Mouse (Mus musculus): ENCODE measurements around the gene Ripply3.

The Ripply3 gene

DNA sequence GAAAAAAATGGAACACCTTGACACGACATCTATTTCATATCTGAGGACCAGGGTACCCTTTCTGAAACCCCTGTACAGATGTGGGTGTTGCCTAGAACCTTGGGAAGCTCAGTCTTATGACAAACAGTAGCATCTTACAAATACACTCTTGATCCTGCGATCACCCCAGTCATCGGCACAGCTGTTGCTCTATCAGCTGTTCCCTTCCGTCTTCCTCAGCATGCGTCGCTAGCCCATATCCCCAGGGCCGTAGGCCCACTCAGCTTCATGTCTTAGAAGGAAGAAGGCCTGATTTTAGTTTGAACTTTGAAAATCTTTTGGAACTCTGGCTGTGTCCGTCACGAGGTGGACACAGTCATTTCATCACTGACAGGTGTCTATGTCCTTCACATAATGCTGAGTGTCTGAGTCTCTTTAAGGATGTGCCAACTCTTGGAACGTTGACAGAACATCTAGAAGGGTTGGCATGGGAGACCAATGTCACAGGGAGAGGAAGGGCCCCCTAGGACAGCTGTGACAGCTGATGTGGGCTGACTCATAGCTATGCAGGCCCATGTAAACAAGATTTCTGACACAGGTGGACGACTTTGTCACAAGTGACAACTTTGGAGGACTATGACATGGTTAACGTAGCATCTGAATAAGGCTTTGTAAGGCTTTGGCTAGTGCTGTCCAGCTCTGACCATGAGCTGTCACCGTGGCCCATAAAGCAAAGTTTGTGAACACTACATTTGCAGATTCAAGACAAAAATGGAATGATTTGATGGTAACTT lies 32.5 kb downstream of the Ripply3 start:
- DNase-seq, result no peak

DNA sequence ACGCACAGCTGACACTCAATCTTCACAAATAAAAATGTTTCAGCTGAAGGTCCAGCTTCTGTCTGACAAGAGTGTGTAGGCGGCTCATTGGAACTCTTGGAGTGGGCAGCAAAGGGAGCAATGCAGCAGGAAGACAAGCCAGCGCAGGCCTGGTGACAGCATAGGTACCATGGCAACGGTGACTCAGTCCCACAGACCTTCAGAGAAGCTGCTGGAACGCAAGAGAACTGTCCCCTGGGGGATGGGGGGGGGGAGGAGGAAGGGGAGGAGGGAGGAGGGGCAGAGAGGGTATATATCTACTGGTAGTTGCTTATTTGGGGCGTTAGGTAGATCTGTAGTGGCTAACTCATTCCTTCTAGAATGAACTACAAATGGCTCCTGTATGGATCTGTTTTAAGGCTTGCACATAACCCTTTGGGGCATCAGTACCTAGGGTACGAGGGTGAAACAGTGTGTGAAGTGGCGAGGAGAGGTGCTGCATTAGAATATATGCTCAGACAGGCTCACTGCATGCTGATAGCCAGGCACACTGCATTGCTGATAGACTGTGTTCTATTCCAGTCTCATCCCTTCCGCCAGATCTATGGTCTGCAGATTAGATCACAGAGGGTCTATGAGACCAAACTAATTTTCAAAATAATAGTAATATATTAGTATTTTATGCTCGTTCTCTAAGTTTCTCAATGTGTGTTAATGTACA lies 34.1 kb downstream of the Ripply3 start:
- DNase-seq, result peak; percentile 15 to 21

DNA sequence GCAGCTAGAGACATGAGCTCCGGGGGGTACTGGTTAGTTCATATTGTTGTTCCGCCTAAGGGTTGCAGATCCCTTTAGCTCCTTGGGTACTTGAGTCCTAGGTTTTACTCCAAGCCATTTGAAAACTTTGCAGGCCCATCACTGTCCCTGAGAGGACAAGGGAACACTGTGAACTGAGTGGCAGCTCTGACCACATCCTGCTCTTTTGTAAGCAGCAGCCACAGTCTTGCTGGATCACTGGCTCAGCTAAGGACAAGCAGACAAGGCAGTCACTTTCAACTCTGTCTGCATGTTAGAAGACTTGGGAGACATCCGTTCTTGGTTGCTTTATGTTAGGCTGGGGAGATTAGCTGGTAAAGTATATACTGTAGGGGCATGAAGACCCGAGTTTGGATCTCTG lies 35.6 kb downstream of the Ripply3 start:
- DNase-seq, result no peak

DNA sequence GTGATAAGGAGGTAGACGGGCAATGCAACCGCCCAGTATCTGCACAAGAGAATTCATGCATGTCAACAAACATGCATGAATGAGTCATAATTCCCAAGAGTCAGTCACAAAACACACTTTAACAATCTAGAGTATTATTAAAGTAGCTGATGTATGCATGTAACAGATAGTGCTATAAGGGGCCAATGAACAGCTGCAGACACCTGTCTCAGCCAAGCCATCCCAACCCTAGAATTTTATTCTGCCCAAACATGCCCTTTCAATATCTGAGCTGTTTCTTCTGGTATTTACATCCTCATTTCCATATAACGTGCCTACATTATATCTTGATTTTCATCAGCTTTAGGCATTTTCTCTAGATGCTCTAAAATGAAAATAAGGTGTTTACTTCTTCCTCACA lies 37.2 kb downstream of the Ripply3 start:
- no peak for DNase-seq

DNA sequence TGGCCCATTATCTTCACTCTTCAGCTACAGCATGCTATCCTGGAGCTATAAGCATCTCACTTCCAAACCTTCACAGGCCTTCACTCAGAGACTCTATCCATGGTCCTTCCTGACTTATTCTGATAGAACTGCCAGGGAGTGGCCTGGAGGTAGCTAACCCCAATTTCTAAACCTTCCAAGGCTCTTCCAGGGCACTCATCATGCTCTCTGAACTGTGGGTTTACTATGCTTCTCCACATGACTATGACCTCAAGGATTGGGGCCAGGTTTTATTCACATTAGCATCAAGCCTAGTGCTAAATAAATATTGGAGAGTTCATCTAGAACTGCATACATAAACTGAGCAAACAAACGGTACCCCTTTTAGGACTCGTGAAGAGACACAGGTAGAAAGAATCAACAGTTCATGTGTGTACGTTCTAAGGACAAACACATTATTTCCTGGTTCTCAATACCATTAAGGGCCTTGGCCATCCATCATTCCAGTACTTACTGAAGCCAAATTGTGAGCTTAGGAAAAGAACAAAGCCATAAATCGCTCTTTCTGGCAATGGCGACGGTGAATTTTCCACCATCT lies 41.5 kb downstream of the Ripply3 start:
- no peak for DNase-seq

DNA sequence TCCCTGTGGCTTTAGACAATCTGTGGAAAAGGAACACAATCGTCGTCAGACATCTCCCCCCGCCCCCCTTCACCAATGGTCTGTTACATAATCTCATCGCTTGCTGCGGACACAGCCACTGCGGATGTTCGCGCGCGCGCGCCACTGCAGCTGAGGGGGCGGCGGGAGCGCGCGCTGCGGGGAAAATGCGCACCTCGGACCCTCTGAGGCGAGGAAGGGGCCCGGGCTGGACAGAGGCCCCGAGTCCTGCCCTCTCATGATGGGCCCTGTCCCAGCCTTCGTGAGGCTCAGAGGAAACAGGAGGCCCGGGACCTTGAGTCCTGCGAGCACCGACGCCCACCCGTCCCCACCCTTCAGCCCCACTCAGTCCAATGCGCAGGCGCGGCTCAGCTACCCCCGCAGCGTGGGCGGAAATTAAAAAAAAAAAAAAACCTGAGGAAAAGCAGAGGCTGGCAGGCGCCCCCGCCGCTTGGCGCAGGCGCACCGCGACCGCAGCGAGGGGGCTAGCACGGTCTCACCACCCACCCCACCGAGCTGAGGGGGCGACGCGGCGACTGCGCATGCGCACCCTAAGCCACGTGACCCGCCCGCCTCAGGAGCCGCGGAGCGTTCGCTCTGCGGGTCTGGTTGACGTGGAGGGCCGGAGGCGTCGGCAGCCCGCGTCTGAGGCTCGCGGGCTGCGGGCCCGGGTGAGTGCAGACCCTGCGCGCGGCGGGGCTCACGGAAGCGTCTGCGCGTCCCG lies 42.1 kb downstream of the Ripply3 start, which contains the start of gene Ttc3:
TSS of gene Ttc3 (plus strand) at position 446 of the 742 bp plus-strand sequence.
- DNase-seq, result peak; percentile 92 to 94

DNA sequence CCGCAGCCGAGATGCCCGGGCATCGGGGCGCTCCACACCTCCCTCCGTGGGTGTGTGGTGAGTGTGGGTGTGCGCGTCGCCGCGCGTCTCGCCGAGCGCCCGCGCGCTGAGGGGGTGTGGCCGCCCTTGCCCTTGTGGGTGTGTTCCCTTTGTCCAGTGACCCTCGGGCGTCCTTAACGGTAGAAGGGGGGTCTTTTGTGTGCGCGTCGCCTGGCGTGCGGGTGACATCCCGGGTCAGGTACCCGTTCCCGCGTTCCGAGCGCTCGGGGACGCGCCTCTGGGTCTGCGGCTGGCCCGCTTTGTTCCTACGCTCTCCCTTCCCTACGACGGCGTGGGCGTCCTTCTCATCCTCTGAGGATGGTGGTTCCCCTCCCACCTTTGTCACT lies 42.7 kb downstream of the Ripply3 start:
- peak; percentile 66 to 83 for DNase-seq

DNA sequence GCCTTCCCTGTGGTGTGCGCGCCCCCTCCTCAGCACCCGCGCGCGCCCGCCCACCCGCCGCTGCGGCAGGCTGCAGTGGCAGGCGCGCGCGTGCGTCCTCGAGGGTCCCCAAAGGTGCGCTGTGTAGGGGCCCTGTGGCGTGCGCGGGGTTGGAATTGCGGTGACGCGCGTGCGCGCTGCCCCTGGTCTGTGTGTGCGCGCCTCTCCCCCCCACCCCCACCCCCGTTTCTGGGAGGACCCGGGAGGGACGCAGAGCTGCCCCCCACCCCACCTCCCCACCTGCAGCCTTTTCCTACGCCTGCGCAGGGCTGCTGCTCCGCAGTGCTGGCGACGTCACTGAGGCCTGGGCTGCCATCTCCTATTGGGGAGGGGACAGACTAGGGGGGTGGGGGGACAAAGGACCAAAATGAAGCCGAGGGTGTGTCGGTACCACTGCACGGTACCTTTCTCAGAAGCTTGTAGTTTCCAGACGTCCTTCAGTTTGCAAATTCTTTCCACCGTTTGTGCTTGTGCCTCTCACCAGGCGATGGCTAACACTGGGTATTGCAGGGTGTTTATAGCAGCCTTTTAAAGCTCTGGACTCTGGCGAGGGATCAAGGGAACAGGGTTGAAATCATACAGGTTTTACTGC lies 43.2 kb downstream of the Ripply3 start, which contains the start of gene Pigp:
TSS of gene Pigp (minus strand) at position 542 of the 631 bp plus-strand sequence.
- peak; percentile 54 to 64 for DNase-seq

DNA sequence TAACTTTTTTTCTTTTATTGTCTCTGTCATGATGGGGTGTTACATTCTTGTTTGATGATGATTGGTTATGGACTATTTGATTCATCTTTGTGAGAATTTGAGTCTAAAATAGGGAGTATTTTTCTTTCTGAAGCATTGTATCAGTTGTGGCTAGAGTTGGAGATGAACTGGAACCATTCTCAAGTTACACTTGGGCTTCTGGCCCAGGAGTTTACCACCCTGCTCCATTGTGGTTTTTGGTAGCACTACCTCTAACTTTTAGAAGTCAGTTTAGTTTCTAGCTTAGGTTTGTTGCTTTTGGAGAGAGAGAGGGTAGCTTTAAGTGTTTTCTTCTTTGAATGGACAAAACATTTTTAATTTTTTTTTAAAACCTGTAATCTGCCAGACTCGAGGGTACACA lies 51.2 kb downstream of the Ripply3 start:
- DNase-seq, result no peak

DNA sequence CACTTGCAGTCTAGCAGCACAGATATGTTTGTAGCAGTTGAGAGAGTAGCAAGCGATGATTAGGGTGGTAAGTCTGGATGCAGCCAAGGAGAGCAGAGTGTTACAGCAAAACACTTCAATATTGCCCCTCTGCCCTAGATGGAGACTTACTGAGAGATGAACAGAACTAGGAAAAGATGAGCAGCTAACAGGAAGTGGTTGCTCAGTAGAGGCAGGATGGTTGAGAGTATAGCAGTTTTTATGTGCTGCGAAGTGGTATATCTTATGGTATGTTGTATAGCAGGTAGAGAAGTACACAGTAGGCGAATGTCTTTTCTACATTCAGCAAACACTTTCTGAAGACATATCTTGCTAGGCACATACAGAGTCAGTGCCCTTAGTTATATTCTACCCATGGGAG lies 55.1 kb downstream of the Ripply3 start:
- no peak for DNase-seq

Data from kidney, postnatal 36 days (tissue).